Mouse (Mus musculus): Measurements from ENCODE around the gene Twistnb.

GRCm38 (mm10) chr12:33405398-33406026 is 23.9 kb upstream of the Twistnb start:
- TF ChIP-seq CTCF (IDR thresholded peaks at IDR 0.05) (no peak), EP300 (IDR thresholded peaks at IDR 0.05) (no peak)

All from lung, postnatal 0 days (tissue).